Mouse (Mus musculus) intestine, embryonic 14.5 days (tissue): Measurements from ENCODE around the gene Stim1. TPM values are rescaled to one million over a fixed set of nuclear protein-coding genes. Genes with fewer than 3 reads are reported as not detected.
A peak's percentile ranks its signal among the peaks of the same experiment; 100 is the strongest.
"Not testable (repeated sequence)": the region's sequence is repeated elsewhere in the genome, so short reads cannot be mapped to it uniquely, and the experiment has no call there.

Experiments
- ATAC-seq: fragments of 200-750 bp; cut with Nextera tagmentation; replicated peaks from 2 replicates; pipeline ENCODE4 v1.8.0; 2017; ENCODE audit warnings: low read depth, moderate number of reproducible peaks, moderate TSS enrichment, moderate library complexity; ENCODE audit not compliant: low FRiP score, low TSS enrichment
- DNase-seq: peaks from one replicate; pipeline ENCODE4 v3.0.0-alpha.2; 2018; ENCODE audit warnings: low spot score
- H3K27ac ChIP-seq: fragments of 300-500 bp; sonication (generic); 2 replicates; pipeline ENCODE4 v1.5.1; 2014; ENCODE audit warnings: low read depth, mild to moderate bottlenecking, control low read depth
- H3K27me3 ChIP-seq: fragments of 300-500 bp; sonication (generic); replicated peaks from 2 replicates; pipeline ENCODE4 v1.6.1; 2014; ENCODE audit warnings: low read length, control low read depth; ENCODE audit not compliant: control insufficient read depth, insufficient read depth
- H3K36me3 ChIP-seq: fragments of 300-500 bp; sonication (generic); 2 replicates; pipeline ENCODE4 v1.6.1; 2014; ENCODE audit warnings: low read length, control low read depth; ENCODE audit not compliant: control insufficient read depth, insufficient read depth
- H3K4me1 ChIP-seq: fragments of 300-500 bp; sonication (generic); replicated peaks from 2 replicates; pipeline ENCODE4 v1.6.1; 2014; ENCODE audit warnings: low read length, control low read depth, mixed read lengths; ENCODE audit not compliant: control insufficient read depth, insufficient read depth
- H3K4me2 ChIP-seq: fragments of 300-500 bp; sonication (generic); 2 replicates; pipeline ENCODE4 v1.6.1; 2014; ENCODE audit warnings: low read length
- H3K4me3 ChIP-seq: fragments of 300-500 bp; sonication (generic); 2 replicates; pipeline ENCODE4 v1.5.1; 2014; ENCODE audit warnings: low read depth, low read length, control low read depth, mixed read lengths
- H3K9ac ChIP-seq: fragments of 300-500 bp; sonication (generic); 2 replicates; pipeline ENCODE4 v1.6.1; 2014; ENCODE audit warnings: mild to moderate bottlenecking, low read length
- H3K9me3 ChIP-seq: fragments of 300-500 bp; sonication (generic); 2 replicates; pipeline ENCODE4 v1.6.1; 2016; ENCODE audit warnings: low read length, control low read depth; ENCODE audit not compliant: control insufficient read depth
- WGBS: fragments of 180-500 bp; shearing (Covaris S2); extraction: QIAGEN DNeasy Blood & Tissue Kit; methylation state at CpG from one replicate; pipeline ENCODE4 v1.1.7; 2014; 5-methylcytosine and 5-hydroxymethylcytosine counted together
- polyA plus RNA-seq: library from polyadenylated mRNA; unstranded; fragments of >200 nt; fragmentation: Nextera tagmentation; extraction: Ambion mirVana; gene quantifications from 2 replicates; pipeline ENCODE4 v1.2.1, GENCODE M21; 2014

The Stim1 gene
- polyA plus RNA-seq, 1 experiment from 2014 or later: 23.6 TPM

DNA sequence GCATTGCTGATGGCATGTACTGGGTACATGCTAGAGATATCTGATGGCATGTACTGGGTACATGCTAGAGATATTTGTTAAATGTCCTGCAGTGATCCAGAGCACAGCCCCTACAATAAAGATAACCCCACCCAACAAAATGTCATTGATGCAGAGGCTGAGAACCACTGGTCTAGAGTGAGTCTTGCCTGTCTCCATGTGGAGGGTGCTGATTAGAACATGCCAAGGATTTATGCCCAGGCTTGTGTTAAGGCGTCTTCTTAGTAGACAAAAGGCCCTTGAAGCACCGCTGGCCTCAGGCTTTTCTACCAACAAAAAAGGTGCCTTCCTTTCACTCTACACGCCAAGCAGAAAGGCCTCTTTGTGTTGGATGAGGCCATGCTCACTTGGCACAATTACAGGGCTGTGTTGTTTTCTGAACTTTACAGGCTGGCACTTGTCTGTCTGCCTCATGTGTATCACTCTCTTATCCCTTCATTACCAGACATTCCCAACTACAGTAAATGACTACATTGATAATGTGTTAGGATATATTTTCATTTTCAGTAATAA is 131.7 kb downstream of the Stim1 start:
- WGBS: 82% methylated on average over 3 of the region's 3 CpGs
- no peaks in the 10 kb centered on the region for H3K27me3 ChIP-seq
- no peaks in the 10 kb centered on the region for H3K4me1 ChIP-seq
- no peak overlapping the region for H3K27ac ChIP-seq
- no peaks in the 10 kb centered on the region for H3K36me3 ChIP-seq
- H3K9ac ChIP-seq: no peak overlapping the region
- H3K9me3 ChIP-seq: no peaks in the 10 kb centered on the region
- H3K4me3 ChIP-seq: no peak overlapping the region
- no peak for ATAC-seq
- H3K4me2 ChIP-seq: no peak overlapping the region
- DNase-seq: no peak

DNA sequence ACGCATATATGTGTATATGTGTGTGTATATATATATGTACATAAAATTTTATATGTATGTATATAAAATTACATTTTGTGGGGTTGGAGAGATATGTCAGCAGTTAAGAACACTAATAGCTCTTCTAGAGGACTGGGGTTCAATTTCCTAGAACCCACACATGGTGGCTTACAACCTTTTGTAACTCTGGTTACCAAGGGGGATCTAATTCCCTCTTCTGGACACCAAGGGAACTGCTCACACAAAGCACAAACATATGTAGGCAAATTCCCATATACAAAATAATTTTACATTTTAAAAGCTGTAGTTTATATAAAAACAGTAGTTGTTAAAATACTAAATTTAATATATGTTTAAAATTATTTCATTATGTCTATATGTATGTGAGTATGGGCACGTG is 136.5 kb downstream of the Stim1 start:
- no peaks in the 10 kb centered on the region for H3K4me1 ChIP-seq
- no peaks in the 10 kb centered on the region for H3K9me3 ChIP-seq
- no peak overlapping the region for H3K4me3 ChIP-seq
- H3K27me3 ChIP-seq: no peaks in the 10 kb centered on the region
- no peak overlapping the region for H3K27ac ChIP-seq
- ATAC-seq: no peak
- no peaks in the 10 kb centered on the region for H3K36me3 ChIP-seq
- 84% methylated on average over 2 of the region's 2 CpGs for WGBS
- no peak overlapping the region for H3K9ac ChIP-seq
- H3K4me2 ChIP-seq: no peak overlapping the region
- no peak for DNase-seq

DNA sequence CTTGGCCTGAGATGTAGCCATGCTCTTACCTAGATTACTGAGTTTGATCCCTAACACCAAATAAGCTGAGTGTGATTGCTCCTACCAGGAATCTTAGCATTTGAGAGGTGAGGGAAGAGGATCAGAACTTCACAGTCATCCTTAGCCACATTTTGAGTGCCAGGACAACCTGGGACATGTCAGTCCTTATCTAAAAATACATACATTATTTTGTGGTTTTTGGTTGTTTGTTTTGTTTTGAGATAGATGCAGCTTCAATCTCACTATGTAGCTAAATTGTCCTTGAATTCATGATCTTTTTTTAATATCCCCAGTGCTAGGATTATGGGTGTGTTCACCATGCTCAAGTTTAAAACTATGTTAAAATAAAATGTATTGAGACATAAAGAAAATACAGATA is 139.8 kb downstream of the Stim1 start:
- Histone ChIP-seq H3K9me3 (no peaks in the 10 kb centered on the region), H3K4me2 (no peak overlapping the region), H3K9ac (no peak overlapping the region), H3K4me3 (no peak overlapping the region), H3K27me3 (no peaks in the 10 kb centered on the region), H3K4me1 (no peaks in the 10 kb centered on the region), H3K27ac (no peak overlapping the region), H3K36me3 (0 out of 2 replicates have a peak, but pooled peaks cover 7% of the 10 kb centered on the region)
- ATAC-seq (no peak), DNase-seq (no peak)

DNA sequence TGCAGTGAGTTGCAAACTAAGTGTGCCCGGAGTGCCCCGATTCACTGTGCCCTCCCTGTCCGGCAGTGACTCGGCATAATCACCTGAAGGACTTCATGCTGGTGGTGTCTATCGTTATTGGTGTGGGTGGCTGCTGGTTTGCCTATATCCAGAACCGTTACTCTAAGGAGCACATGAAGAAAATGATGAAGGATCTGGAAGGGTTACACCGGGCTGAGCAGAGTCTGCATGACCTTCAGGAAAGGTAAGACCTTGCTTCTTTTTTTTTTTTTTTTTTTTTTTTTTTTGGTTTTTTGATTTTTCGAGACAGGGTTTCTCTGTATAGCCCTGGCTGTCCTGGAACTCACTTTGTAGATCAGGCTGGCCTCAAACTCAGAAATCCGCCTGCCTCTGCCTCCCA is 147.7 kb downstream of the Stim1 start:
- not testable (repeated sequence) for H3K36me3 ChIP-seq, H3K4me2 ChIP-seq, H3K4me1 ChIP-seq, ATAC-seq, H3K9ac ChIP-seq, DNase-seq, H3K27ac ChIP-seq, H3K27me3 ChIP-seq, H3K9me3 ChIP-seq, H3K4me3 ChIP-seq
- 95% methylated on average over 9 of the region's 9 CpGs for WGBS

DNA sequence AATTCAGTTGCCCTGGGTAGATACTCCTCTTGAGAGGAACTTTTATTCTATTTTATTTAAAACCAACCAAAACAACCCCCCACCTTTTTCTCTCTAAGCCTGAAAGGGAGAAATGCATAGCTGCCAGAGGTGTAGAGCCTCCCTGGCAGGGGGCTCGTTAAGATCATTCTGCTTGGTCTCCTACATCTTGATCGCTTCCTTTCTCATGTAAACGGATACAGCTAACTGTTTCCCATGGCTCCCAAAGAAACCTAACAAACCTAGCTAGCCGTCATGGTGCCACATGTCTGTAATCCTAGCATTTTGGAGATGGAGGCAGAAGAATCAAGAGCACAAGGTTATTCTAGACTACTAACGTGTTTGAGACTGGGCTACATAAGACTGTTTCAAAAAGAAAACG is 148.2 kb downstream of the Stim1 start:
- 0 out of 2 replicates have a peak, but pooled peaks cover 7% of the 10 kb centered on the region for H3K36me3 ChIP-seq
- ATAC-seq: no peak
- 37% methylated on average over 6 of the region's 6 CpGs for WGBS
- no peaks in the 10 kb centered on the region for H3K27me3 ChIP-seq
- H3K4me1 ChIP-seq: no peaks in the 10 kb centered on the region
- no peak overlapping the region for H3K4me2 ChIP-seq
- no peak overlapping the region for H3K4me3 ChIP-seq
- no peak overlapping the region for H3K27ac ChIP-seq
- no peak for DNase-seq
- H3K9ac ChIP-seq: no peak overlapping the region
- no peaks in the 10 kb centered on the region for H3K9me3 ChIP-seq

DNA sequence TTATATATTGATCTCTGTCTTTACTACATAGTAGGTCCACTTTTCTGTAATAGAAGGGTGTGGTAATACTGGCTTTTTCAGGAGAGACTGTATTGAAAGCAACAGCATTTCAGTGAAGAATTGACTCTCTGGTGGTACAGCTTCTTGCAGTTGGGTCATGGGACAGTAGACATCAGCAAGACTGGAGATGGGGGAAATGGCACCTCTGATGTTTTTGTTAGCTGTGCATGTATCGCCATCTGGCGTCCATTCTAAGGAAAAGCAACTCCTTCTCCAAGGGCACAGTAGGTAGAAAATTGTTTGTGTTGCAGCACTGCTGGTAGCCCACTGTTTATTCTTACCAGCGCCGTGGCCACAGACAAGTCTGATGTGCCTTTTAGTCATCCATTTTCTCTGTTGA is 149.8 kb downstream of the Stim1 start:
- Histone ChIP-seq H3K4me1 (no peaks in the 10 kb centered on the region), H3K27me3 (no peaks in the 10 kb centered on the region), H3K4me3 (no peak overlapping the region), H3K36me3 (no peaks in the 10 kb centered on the region), H3K27ac (no peak overlapping the region), H3K9me3 (no peaks in the 10 kb centered on the region), H3K4me2 (no peak overlapping the region), H3K9ac (no peak overlapping the region)
- peak; percentile 71; the same call in 1 of the 2 replicates for ATAC-seq
- WGBS: 3% methylated on average over 4 of the region's 4 CpGs
- DNase-seq: peak; percentile 63

DNA sequence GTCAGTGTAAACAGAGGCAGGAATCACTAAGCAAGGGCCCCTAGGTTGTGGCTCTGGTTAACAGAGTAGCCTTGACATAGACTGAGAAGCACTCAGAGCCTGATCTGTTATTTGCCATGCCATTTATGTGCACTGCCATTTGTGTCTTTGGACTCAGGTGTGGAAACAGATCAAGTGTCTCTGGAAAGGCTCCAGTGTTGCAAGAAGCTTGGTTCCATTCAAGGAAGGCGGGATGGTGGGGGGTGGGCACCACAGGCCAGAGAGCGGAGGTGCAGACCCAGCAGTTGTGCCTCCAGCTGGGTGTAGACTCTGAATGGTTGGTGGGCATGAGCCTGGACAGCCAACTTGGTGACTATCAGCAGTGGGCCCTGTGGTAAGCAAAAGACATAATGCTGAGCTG is 154.4 kb downstream of the Stim1 start:
- no peak for DNase-seq
- WGBS: 95% methylated on average over 2 of the region's 2 CpGs
- ATAC-seq: no peak

DNA sequence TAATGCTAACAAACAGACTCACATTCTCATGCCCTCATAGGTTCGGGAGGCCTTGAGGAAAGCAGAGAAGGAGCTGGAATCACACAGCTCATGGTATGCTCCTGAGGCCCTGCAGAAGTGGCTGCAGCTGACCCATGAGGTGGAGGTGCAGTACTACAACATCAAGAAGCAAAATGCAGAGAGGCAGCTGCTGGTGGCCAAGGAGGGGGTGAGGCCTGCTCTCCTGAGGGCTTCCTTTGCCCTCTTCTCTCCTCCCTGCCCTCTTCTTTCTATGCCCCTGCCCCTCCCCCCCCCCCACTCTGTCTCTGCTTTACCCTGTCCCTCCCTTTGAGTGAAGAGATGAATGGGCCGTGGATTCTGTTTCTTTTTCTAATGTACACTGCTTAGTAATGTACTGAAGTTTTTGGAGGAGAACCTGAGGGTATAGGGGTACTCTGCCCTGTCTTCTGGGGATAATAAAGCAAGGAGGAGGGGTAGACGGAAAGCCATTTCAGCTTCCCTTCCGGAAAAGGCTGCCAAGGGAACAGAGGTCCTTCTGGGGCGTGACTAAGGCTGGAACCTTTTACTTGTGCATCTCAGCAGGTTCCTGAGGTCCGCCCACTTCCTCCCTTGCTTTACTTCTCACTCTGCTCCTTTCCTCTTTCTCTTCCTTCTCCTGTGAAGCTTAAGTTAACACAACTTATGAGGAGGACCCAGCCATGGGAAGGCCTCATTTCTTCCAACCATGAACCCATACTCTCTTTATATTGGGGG is 158.5 kb downstream of the Stim1 start:
- WGBS: 59% methylated on average over 6 of the region's 6 CpGs
- H3K9me3 ChIP-seq: no peaks in the 10 kb centered on the region
- no peak overlapping the region for H3K9ac ChIP-seq
- no peak for ATAC-seq
- H3K4me1 ChIP-seq: no peaks in the 10 kb centered on the region
- H3K27ac ChIP-seq: no peak overlapping the region
- no peak for DNase-seq
- H3K36me3 ChIP-seq: no peaks in the 10 kb centered on the region
- no peaks in the 10 kb centered on the region for H3K27me3 ChIP-seq
- H3K4me2 ChIP-seq: no peak overlapping the region
- no peak overlapping the region for H3K4me3 ChIP-seq

More for the DNA sequence above, 154.4 kb downstream of the Stim1 start:
- Histone ChIP-seq H3K4me3 (no peak overlapping the region), H3K36me3 (no peaks in the 10 kb centered on the region), H3K9ac (no peak overlapping the region), H3K27ac (no peak overlapping the region), H3K4me2 (no peak overlapping the region), H3K4me1 (no peaks in the 10 kb centered on the region), H3K9me3 (no peaks in the 10 kb centered on the region), H3K27me3 (no peaks in the 10 kb centered on the region)

DNA sequence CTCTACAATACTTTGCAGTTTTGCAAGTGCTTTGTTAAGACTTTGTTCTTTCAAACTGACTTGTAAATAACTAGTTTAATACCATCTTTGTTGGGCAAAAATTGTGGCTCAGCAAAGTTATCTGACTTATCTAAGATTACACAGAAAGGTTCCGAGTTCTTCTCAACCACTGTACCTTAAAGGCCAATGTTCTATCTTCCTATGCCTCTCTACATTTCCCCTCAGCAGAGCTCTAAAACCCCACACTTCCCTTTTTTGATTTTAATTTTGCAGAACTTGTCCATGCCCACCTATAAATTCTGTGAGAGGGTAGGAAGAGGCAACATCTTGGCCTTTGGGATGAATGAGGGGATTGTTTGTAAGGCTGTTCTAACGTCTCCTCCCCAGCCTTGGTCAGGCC is 166.7 kb downstream of the Stim1 start:
- Histone ChIP-seq H3K4me3 (no peak overlapping the region), H3K27me3 (no peaks in the 10 kb centered on the region), H3K4me2 (no peak overlapping the region), H3K36me3 (0 out of 2 replicates have a peak, but pooled peaks cover 5% of the 10 kb centered on the region), H3K4me1 (no peaks in the 10 kb centered on the region), H3K27ac (no peak overlapping the region), H3K9ac (no peak overlapping the region), H3K9me3 (no peaks in the 10 kb centered on the region)
- DNase-seq: no peak
- ATAC-seq: no peak
- WGBS: 72% methylated on average over 2 of the region's 2 CpGs
